Mouse (Mus musculus) WW6 (cell line): ENCODE measurements at regions not wholly inside any gene's neighbourhood (a gene's known extent, or its start where the extent isn't known, plus 50 kb on each side); places are given as distances from the start of the nearest gene placed in this dataset.
A peak's percentile ranks its signal among the peaks of the same experiment; 100 is the strongest.

Experiments
- DNase-seq: peaks from one replicate; pipeline ENCODE4 v3.0.0-alpha.2; 2013; ENCODE audit warnings: low read depth, low spot score

GRCm38 (mm10) chr15:27259854-27260191, 206.7 kb upstream of the Ank start:
- no peak for DNase-seq

- no peak for DNase-seq
Observed at GRCm38 (mm10) chr15:27270203-27270602, 196.3 kb upstream of the Ank start.

GRCm38 (mm10) chr15:27282279-27282678, 184.2 kb upstream of the Ank start:
- no peak for DNase-seq

GRCm38 (mm10) chr15:27303856-27304255, 162.6 kb upstream of the Ank start:
- DNase-seq, result no peak

- DNase-seq, result peak; percentile 38
Observed at GRCm38 (mm10) chr15:27304256-27304655, 162.2 kb upstream of the Ank start.

GRCm38 (mm10) chr15:27305035-27305434, 161.4 kb upstream of the Ank start:
- no peak for DNase-seq

DNA sequence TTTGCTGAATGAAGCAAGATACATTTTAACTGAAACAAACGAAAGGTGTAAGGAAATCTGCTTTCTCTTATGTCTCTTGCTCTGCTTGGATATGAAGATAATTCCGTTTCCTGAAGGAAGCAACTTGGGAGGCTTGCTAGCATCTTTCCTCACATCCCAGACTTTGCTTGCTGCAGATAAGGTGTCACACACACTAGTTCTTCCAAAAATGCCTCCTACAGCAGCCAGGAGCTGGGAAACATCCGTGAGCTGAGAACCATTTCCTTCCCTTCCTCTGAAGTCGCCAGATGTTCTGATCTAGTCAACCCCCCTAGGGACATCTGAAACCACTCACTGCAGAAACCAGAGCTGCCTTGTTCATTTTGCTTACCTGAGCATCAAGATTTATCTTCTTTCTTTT, 157.8 kb upstream of the Ank start:
- no peak for DNase-seq

- DNase-seq, result no peak
Observed at GRCm38 (mm10) chr15:27315964-27316745, 150.3 kb upstream of the Ank start.

DNA sequence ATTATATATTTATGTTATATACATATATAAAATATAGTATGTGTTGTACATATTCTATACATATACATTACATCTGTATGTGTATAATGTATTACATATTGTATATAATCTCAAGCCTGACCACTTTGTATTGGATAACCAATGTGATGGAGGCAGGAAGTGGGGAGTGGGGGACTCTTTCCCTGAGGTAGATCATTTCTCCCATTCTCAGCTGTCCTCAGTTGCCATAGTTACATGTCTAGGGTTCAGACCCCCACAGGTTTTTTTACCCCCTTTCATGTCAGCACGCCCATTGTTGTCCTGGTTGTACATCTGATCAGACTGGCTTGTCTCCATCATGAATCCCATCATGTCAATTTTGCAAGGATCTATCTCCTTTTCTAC, 149.7 kb upstream of the Ank start:
- DNase-seq, result no peak

DNA sequence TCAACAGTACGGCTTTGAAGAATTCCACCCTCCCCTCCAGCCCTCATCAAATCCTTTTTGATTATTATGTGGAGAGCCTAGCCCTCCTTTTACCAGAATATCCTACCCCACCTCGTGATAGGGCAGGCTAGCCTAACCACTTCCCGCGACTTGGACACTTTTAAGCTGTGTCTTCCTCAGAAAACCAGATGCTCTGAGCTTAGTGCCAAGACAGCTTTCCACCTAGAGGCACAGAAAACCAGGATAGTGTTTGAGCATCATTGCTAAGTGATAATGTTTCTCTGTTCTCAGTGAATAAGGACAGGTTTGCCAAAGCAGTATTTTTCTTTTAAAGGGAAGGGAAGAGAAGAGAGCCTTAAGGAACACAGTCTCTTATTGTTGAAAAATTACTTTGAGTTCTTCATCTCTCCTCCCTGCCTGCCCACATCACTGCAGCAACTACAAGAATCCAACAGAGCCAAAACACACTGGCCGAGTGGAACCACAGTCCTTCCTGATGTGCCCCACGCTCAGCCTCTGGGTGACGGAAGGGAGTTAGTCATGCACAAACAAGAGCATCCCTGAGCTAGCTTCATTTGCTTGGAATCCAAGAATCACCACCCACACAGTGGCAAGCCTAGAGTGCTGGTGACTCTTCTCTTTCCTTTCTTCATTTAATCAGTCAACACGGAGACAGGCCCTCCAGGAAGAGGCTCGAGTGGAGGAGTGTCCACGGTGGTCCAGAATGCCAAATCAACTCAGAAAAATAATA, 144.4 kb upstream of the Ank start:
- no peak for DNase-seq

DNA sequence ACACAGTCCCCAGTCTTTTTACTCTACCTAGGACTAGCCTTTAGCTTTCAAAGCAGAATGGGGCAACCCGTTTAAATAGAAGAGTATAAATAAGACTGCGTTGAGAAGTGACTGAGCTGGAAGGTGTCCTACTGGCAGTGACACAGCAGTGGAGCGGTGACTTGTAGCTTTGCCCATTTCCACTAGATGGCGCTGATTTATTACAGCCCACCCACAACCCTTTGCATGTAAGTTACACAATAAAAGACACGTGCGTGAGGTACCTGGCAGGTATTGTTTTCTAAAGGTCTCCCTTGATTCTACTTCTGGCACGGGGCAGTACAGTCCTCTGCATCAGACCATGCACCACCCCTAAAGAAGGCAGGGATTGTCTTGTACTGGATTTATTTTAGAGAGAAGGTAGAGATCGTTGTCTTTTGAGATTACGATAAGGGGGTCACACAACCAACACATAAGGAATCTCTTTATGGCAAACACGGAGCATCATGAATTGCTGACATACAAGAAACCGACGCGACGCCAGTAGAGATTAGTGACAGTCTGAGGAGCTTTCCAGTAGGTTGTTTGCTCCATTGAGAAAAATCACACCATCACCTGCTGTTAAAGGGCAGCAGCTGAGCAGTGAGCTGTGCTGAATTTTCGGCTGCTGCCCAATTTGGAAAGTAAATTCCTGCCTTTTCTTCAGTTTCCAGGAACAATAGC, 140.5 kb upstream of the Ank start:
- DNase-seq, result peak; percentile 22

DNA sequence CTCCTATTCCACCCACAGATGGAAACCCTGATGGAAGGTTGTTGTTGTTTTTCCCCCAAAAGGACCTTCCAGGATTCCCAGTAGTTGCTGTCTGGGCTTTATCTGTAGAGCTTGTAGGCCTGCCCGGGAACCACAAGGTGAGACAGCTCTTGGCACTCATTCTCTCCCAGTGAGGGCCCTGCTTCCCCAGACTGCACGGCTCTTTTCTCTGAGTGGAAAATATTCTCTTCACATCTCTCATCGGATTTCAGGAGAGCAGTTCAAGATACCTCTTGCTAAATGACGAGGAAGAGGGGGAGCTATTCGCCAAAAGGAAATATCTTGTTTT, 140.0 kb upstream of the Ank start:
- DNase-seq, result no peak

GRCm38 (mm10) chr15:27327744-27328143, 138.7 kb upstream of the Ank start:
- no peak for DNase-seq

- DNase-seq, result no peak
Observed at GRCm38 (mm10) chr15:27328441-27328840, 138.0 kb upstream of the Ank start.

DNA sequence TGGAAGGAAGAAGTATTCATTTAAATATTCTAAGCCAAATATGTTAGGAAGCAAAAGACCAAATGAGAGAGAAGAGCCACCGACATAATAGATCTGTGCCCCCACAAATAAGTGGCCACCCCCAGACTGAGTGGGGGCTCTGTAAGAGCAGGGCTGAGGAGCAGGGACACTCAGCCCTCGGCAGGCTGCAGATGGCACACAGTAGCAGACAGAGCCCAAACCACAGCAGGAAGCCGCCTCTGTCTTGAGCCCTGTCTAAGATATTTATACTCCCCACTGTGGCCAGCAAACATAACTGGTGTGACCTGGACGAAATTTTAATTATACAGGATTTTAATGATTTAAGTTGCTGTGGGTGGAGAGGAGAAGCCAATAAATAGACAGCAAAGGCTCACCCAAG, 126.4 kb upstream of the Ank start:
- no peak for DNase-seq

GRCm38 (mm10) chr15:27341518-27341976, 124.9 kb upstream of the Ank start:
- DNase-seq, result no peak

DNA sequence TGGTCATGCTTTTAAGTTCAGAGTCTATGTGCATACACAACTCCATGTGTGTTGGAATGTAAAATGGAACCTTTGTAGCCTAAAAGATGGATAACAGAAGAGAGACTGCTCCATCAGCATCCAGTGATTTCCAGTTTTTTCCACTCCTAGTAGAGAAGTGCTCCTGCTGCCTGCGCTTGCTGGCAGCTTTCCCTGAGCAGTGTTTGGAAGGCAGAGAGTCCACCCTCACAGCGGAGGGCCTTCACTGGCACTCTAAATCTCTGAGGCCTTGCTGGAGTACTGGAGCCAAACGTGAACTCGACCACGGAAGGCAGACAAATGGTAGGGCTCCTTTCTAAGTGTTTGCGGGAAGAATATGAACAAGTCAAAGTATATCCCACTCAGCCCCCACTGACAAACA, 108.0 kb upstream of the Ank start:
- DNase-seq, result no peak

GRCm38 (mm10) chr15:27359271-27359670, 107.2 kb upstream of the Ank start:
- no peak for DNase-seq

DNA sequence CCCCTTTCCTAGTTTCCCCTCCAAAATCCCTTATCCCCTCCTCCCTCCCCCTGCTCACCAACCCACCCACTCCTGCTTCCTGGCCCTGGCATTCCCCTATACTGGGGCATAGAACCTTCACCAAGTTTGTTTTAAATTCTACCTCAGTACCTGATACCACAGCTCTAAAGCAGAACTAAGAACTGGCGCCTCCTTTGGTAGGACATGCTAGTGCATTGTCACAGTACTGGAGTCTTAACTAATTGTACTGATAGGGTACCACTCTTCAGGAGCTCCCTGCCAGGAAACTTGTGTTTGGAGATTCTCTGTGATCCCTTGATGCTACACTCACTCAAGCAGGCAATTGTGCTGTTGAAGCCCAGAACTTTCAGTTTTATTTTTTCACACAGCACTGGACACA, 92.0 kb upstream of the Ank start:
- no peak for DNase-seq

DNA sequence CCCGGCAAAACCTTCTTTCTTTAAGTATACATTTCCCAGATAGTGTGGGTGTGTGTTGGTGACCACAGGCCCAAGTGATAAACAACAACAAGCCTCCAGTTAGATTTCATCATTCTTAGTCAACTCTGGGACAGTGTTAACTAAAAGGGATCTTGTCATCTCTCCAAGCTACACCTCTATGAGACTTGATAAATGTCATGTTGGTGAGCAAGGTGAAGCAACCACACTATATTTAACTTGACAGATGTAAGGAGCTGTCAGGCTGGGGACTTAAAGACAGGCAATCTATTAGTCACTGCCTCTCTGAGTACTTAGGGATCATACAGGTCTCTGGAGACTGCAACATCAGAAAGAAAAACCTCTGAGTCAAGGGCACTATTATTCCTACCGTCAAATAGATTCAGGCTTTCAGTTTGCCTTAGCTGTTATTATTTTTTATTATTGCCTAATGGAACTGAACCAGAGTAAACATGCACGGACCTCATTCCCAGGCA, 87.8 kb upstream of the Ank start:
- no peak for DNase-seq

DNA sequence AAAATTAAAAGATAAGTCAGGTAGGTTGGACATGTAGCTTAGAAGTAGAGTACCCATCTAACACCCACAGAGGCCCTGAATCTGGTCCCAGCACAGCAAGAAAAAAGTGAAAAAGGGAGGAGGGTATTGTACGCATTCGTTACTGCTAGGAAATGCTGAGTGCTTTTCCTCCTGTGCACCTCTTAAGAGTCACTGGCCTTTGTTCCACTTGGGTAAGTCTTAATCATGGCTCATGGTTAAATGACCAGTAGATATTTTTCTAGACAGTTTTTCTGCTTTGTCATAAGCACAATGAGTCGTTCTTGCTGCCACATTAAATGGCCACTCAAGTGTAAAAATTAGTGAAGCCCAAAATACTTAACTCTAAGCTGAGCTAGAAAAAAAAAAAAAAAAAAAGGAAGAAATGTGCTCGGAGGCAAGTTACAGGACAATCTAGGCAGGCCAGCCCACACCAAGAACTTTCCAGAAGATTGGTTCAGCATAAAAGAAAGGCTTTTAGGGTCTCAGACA, 86.0 kb upstream of the Ank start:
- DNase-seq, result no peak

GRCm38 (mm10) chr15:27381565-27381964, 84.9 kb upstream of the Ank start:
- no peak for DNase-seq
